Mouse (Mus musculus) B cell, adult (primary cell): ENCODE results near the gene Gigyf1. TPM values are rescaled to one million over a fixed set of nuclear protein-coding genes. Genes with fewer than 3 reads are reported as not detected.

ENCODE experiments used
- total RNA-seq: library from RNA; stranded (reverse); gene quantifications from 4 replicates; pipeline ENCODE4 v1.2.4, GENCODE M21; 2023; ENCODE audit not compliant: inconsistent age

The Gigyf1 gene
- 114 to 121 TPM (median 115 TPM) in 4 replicates for total RNA-seq

DNA sequence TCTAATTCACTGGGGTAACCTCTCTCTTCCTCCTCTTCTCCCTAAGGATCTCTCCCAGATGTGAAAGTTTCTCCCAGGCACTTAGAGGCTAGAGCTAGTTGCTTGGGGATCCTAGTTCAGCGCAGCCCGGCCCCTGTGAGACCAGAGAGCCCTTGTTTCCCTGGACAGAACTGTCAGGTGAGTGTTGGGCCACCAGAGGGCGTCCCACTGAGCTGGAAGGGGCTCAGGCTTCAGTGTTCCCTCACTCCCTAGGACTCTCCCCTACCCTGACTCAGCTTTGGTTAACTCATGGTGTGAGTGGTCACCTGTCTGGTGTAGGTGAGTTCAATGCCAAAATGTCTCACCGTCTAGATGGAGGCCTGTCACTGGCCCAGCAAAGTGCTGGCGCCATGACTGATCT, at the start of gene Gigyf1:
TSS of gene Gigyf1 (plus strand) at position 113 of the 400 bp plus-strand sequence.

DNA sequence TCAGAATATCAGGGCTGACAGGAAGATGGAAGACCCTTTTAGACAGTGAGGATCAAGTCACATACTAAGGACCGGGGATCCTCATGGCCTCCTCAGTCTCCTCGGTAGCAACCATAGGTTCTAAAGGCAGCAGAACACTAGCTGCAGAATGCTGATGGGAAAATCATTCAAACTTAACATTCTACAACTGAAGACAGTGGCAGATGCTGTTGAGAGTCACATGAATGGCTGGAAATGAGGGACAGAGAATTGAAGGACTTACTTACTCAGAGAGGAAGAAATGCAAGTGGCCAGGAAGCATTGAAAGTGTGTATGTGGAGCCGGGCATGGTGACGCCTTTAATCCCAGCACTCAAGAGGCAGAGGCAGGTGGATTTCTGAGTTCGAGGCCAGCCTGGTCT, 41.4 kb upstream of the Gigyf1 start, which contains the start of gene Zan:
TSS of gene Zan (minus strand) at position 101 of the 400 bp plus-strand sequence.

DNA sequence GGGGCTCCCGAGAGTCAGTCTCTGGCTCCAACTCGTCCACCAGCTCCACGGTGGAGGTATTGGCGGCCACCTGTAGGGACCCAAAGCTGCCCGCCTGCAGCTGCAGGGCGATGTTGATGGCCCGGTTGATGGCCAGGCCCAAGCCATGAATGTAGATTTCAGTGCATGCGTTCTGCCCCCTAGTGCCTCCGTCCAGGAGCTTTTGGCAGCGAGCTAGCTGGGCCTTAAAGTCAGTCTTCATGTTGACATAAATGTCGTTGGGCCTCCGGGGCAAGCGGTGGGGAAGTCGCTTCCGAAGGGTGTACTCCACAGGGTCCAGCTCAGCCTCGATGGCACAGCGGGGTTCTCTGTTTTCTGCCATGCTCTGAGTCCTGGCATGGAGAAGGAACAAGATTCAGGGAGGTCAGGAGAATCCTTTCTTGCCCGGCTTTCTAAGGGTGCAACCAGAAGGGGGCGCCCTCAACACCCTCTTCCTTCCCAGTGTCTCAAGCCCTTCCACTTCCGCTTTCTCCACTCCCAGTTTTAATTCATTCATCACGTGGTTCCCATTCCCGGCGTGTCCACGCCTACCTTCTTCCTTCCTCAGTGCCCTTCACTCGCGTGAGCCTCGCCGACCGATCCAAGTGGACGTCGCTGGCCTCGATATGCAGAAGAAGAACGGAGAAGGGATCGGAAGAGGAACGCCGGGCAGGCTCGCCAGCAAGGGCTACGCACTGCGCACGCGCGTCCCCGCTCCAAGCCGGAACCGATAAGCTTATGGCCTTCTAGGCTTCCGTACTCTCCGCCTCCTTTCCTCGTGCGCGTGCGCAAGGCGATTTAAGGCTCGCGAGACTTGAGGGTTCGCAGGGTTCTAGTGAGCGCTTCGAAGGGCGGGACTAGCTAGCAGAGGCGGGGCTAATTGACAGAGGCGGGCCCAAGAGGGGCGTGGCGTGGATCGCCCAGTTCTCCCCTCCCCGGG, 16.4 kb upstream of the Gigyf1 start, which contains the start of gene Pop7:
TSS of gene Pop7 (minus strand) at position 810 of the 958 bp plus-strand sequence.

DNA sequence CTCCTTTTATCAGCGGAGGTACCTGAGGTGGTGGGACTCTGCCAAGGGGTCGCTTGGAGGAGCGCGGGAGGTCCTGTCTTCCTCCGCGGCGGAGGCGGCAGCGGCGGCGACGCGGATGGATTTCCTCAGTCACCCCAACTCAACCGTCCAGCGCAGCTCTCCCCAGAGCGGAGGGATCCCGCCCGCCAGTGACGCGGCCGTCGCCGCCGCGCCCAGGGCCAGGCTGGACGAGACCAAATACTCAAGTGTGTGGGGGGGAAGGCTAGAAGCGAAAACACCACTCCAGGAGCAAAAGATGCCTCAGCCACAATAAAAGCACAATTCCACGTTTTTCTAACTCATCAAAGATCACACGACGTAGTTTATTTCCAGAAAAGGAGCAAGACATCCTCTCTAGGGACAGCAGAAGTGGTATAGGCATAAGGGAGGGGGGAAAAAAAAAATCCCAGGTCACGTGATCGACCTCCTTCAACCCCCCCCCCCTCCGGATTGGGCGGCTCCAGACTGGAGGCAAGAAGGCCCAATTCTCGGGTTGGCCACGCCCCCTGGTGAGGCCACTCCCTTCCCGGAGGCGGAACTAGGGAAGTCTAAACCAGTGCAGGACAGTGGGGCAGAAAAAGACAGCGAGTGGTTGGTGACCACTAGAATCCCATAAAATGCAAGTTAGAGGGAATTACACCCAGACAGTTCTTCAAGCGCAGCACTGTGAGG, 14.9 kb downstream of the Gigyf1 start, which contains the start of the genes Epo and Gnb2:
TSS of gene Epo (minus strand) at position 126 of the 711 bp plus-strand sequence.
TSS of gene Gnb2 (minus strand) at position 394 of the 711 bp plus-strand sequence.

DNA sequence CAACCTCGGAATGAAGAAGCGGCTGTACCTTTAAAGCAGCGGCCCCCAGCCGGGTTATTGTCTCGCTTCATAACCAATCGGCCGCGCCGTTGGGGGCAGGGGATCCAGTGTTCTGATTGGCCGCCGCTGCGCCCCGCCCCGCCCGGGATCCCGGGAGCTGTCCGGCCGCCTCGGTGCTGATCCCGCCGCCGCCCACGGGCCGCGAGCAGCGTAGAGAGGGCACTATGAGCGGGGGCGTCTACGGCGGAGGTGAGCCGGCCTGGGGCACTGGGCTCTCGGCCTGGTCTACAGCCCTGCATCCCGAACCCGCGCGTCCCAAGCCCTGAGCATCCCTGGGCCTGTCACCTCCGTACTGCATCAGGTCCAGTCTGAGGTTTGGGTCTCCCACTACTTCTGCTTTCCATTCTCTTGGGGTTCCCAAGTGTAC, 35.1 kb downstream of the Gigyf1 start, which contains the start of gene Actl6b:
TSS of gene Actl6b (plus strand) at position 107 of the 427 bp plus-strand sequence.

DNA sequence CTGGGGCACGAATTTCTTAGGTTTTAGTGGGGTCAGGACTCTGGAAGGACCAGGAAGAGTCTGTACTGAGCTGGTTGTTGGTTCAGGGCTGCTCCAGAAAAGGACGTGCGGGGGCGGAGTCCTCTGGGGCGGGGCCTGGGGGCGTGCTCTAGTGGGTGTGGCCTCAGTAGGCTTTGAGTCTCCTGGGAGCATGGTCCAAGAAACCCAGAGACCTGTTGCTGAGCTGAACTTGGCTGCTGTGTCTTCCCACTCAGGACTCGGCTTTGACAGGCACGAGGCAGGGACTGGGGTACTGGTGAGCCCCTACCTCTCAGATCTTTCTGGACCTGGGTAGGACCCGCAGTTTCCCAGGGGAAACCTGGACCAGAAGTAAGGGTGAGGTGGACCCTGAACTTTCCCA, 51.3 kb downstream of the Gigyf1 start, which contains the start of gene Tfr2:
TSS of gene Tfr2 (plus strand) at position 176 of the 400 bp plus-strand sequence.

Other genes with a start within 250 kb of the Gigyf1 start
- 0.32 to 0.48 TPM (median 0.41 TPM) in 4 replicates for gene Ache, start 231.0 kb upstream of the Gigyf1 start, total RNA-seq
- 0.51 to 2.0 TPM (median 1.1 TPM) in 4 replicates for gene Ufsp1, start 223.9 kb upstream of the Gigyf1 start, total RNA-seq
- gene Srrt, start 210.9 kb upstream of the Gigyf1 start, total RNA-seq: 401 to 449 TPM (median 426 TPM) in 4 replicates
- gene Trip6, start 204.1 kb upstream of the Gigyf1 start, total RNA-seq: 7.3 to 8.7 TPM (median 8.2 TPM) in 4 replicates
- gene Slc12a9, start 185.0 kb upstream of the Gigyf1 start, total RNA-seq: 19.7 to 22.5 TPM (median 20.8 TPM) in 4 replicates
- gene Ephb4, start 168.4 kb upstream of the Gigyf1 start, total RNA-seq: not detected in 4 replicates
- gene Zan, start 41.5 kb upstream of the Gigyf1 start, total RNA-seq: not detected in 4 replicates
- gene Pop7, start 16.0 kb upstream of the Gigyf1 start, total RNA-seq: 30.1 to 38.1 TPM (median 33.0 TPM) in 4 replicates
- gene Epo, start 14.7 kb downstream of the Gigyf1 start, total RNA-seq: not detected in 4 replicates
- gene Gnb2, start 15.0 kb downstream of the Gigyf1 start, total RNA-seq: 346 to 423 TPM (median 404 TPM) in 4 replicates
- not detected in 4 replicates for gene Actl6b, start 35.0 kb downstream of the Gigyf1 start, total RNA-seq
- gene Tfr2, start 51.3 kb downstream of the Gigyf1 start, total RNA-seq: 0.29 to 1.5 TPM (median 0.71 TPM) in 4 replicates
- 32.1 to 44.5 TPM (median 37.3 TPM) in 4 replicates for gene Mospd3, start 82.5 kb downstream of the Gigyf1 start, total RNA-seq
- 1.1 to 2.3 TPM (median 1.5 TPM) in 4 replicates for gene Pcolce, start 95.2 kb downstream of the Gigyf1 start, total RNA-seq
- gene Fbxo24, start 110.5 kb downstream of the Gigyf1 start, total RNA-seq: 0.22 to 0.45 TPM (median 0.30 TPM) in 3 of 4 replicates, not detected in the other
- gene Lrch4, start 110.6 kb downstream of the Gigyf1 start, total RNA-seq: 206 to 213 TPM (median 209 TPM) in 4 replicates
- gene Gm20605, start 110.6 kb downstream of the Gigyf1 start, total RNA-seq: 58.1 to 62.4 TPM (median 60.8 TPM) in 4 replicates
- gene Sap25, start 122.8 kb downstream of the Gigyf1 start, total RNA-seq: 84.0 to 92.8 TPM (median 85.8 TPM) in 4 replicates
- not detected in 4 replicates for gene Irs3, start 127.2 kb downstream of the Gigyf1 start, total RNA-seq
- 17.4 to 20.9 TPM (median 18.1 TPM) in 4 replicates for gene Agfg2, start 166.2 kb downstream of the Gigyf1 start, total RNA-seq
- gene Nyap1, start 223.1 kb downstream of the Gigyf1 start, total RNA-seq: 0.21 to 0.48 TPM (median 0.42 TPM) in 4 replicates
- 201 to 221 TPM (median 212 TPM) in 4 replicates for gene Tsc22d4, start 227.2 kb downstream of the Gigyf1 start, total RNA-seq